Mouse (Mus musculus) embryo, embryonic 10 days (tissue): ENCODE data around the gene Axin2.

Experiments used
- DNase-seq: peaks from one replicate; pipeline ENCODE4 v3.0.0-alpha.2; 2015; ENCODE audit warnings: low spot score

Axin2 gene

GRCm38 (mm10) chr11:108929700-108930099, 9.6 kb downstream of the Axin2 start:
- no peak for DNase-seq

DNA sequence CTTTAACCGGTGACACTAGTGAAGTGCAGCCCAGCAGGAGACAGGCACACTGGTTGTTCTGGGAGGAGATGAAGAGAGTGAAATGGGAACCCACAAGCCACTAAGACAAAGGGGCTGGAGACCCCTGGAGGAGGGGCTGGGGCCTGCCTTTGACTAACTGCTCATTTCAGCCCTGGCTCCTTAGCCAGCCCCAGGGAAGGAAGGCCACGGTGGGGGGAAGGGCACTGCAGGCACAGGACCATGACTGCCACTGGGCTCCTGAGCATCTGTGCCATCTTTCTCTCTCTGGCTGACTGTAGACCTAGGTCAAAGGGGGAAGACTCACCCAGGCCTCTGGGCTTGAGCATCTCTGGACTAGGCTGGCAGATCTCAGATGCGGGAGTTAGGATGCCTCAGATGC, 10.5 kb downstream of the Axin2 start:
- DNase-seq = peak; percentile 70

DNA sequence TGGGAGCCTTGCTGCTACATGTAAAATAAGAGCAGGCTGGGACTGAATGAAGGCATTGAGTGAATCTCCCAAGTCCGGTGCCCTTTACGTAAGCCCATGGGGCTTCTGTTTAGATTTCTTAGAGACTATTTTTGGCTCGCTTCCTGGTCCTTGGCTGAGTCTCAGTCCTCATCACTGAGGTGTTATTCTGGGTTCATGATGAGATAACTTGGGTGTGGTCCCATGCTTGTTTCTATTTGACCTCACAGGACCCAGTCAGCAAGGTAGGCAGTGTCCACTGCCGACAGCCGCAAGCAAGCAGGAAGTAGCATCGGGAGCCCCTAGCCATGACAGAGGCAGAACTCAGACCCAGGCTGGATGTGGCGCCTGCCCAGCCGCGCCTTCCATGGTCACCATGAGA, 13.7 kb downstream of the Axin2 start:
- DNase-seq = no peak

DNA sequence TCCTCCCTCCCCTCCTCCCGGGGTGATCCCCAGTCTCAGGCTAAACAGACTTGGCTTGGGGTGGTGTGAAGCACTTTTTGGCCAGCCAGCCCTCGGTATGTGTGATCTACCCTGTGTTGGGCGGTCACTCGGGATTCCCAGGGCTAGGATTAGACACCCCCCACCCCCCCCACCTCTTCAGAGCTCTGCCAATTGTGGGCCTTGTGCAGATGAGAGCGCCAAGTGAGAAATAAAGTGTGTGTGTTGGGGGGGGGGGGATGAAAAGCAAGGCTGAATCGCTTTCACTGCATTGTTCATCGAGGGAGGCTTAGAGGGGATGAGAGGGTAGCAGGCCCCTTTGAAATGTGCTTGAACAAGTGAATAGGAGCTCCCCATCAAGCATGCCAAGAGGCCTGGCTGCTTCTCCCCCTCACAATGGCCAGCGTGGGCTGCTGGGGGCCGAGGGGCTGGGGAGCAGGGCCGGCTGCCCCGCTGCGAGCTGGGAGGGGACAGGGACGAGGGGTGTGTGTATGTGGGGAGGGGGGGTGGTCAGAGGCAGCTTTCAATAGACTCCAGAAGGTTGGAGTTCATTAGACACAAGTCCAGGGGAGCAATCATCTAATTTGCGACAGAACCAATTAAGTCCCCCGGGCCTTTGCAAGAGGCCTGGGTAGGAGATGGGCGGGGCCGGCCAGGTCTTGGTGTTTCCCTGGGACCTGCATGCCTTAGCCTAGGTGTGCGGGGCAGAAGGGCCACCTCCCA, 15.1 kb downstream of the Axin2 start:
- DNase-seq = peak; percentile 65

GRCm38 (mm10) chr11:108936016-108936792, 16.1 kb downstream of the Axin2 start:
- DNase-seq = no peak

- DNase-seq = no peak
Observed at GRCm38 (mm10) chr11:108940655-108941412, 20.7 kb downstream of the Axin2 start.

- DNase-seq = no peak
Observed at GRCm38 (mm10) chr11:108941836-108942235, 21.7 kb downstream of the Axin2 start.

- DNase-seq = no peak
Observed at GRCm38 (mm10) chr11:108943741-108944140, 23.6 kb downstream of the Axin2 start.

DNA sequence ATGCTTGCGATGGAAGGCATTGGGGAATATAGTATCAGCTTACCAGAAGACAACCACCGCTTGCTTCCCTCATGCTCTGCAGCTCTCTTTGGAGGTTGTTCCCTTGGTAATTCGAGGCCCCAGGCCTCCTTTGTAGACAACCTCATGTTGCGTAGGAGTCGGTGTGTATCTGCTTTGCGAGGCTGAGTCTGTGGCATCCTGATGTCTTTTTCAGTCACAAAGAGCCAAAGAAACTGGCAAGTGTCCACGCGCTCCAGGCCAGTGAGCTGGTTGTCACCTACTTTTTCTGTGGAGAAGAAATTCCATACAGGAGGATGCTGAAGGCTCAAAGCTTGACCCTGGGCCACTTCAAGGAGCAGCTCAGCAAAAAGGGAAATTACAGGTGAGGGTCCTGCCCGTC, 25.5 kb downstream of the Axin2 start:
- DNase-seq = no peak

DNA sequence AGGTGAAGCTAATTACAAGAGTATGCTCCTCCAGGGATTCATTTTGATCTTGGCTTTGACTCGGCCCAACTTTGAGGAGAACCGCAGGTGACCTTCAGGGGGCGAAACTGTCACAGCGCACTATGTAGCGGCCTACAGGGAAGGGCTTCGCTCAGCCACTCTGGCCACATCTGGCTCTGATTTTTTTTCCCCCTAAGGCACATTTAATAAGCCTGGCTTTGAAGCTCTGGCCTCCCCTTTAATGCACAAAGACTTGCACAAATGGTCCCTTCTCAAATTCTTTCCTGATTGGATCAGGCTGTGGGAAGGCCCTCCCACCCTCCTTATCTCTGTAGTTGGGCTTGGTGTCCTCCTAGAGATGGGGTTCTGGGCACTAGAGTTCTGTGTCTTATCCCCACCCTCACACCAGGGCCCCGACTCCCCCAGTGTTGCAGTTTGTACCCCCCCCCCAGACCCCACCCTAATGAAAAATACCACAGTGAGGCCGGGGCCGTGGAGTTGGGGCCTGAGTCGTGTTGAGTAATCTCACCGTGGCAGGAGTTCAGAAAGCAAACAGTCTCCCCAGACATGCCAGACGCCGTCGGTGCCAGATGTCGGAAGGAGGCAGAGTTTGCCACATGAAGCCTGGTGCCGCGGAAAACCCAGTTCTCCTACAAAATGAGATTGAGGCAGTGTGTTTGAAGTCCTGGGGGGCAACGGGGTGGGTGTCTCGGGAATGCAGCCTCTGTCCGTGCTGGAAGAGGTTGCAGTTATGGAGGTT, 27.5 kb downstream of the Axin2 start:
- peak; percentile 68 for DNase-seq

GRCm38 (mm10) chr11:108948501-108948900, 28.4 kb downstream of the Axin2 start:
- DNase-seq = no peak

- DNase-seq = no peak
Observed at GRCm38 (mm10) chr11:108948931-108949330, 28.8 kb downstream of the Axin2 start.

DNA sequence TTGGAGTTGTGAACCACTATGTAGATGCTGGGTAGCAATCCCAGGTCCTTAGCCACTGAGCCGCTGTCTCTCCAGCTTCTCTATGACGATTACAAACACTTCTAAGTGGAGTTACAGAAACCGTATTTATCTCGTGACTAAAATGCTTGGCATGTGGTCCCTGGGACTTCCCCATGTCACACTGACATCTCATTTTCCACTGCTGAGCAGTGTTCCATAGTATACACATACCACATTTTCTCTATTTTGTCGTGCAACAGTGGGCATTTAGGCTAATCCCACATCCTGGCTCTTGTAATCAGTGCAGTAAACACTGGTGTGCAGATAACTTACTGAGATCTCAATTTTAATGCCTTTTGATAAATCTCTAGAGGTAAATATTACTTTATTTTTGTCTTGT, 32.2 kb downstream of the Axin2 start:
- DNase-seq = no peak

- DNase-seq = no peak
Observed at GRCm38 (mm10) chr11:108955943-108956342, 35.8 kb downstream of the Axin2 start.

- no peak for DNase-seq
Observed at GRCm38 (mm10) chr11:108958349-108958748, 38.2 kb downstream of the Axin2 start.

DNA sequence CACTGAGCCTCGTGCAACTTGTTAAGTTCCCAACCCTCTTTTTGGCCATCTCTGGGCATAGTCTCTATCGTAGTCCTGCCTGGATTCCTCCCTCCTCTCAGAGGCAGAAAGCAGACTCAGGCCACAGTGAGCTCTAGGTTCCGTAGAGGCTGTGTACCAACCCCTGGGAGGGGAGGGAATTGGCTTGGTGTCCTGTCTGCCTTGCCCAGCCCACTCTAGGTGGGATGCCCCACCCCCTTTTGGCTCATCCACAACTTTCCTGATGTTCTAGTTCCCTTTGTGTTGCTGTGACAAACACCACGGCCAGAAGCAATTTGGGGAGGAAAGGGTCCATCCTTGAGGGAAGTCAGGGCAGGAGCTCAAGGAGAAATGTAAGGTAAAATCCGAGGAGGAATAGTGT, 39.0 kb downstream of the Axin2 start:
- no peak for DNase-seq

DNA sequence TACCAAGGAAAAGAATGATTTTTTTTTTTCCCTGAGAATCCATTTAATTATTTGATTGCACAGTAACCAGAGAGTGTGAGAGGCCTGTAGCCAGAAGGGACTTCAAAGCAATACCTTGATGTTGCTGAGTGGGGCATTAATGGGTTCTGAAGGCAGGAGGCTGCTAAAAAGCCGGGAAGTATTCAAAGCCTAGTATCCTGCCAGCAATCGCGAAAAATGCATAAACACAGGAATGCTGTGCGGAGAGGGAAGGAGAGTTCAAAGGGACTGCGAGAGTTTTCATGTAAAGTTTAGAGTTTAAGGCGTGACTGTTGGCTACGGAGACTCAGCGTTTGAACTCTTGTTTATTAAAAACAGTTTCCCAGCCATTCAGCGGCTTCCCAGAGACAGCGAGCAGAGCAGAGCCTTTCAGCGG, 41.5 kb downstream of the Axin2 start:
- peak; percentile 58 for DNase-seq

GRCm38 (mm10) chr11:108963476-108964232, 43.5 kb downstream of the Axin2 start:
- no peak for DNase-seq

DNA sequence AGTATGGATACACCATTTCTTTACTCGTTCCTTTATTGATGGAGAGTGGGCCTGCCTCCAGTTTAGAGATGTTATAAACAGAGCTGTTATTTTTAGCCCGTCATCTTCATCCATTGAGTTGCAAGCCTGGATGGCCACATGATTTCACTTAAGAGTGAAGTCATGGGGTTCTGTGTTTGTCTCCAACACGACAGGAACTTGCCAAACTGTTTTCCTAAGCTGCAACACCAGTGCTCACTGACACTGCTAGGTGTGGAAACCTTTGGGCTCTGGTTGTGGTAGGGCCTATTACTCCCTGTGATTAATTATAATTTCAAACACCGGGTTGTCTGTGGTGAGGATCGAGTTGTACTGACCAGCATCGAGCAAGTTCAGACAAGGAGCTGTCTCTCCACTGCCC, 45.6 kb downstream of the Axin2 start:
- no peak for DNase-seq

- DNase-seq = no peak
Observed at GRCm38 (mm10) chr11:108973459-108973858, 53.3 kb downstream of the Axin2 start.

DNA sequence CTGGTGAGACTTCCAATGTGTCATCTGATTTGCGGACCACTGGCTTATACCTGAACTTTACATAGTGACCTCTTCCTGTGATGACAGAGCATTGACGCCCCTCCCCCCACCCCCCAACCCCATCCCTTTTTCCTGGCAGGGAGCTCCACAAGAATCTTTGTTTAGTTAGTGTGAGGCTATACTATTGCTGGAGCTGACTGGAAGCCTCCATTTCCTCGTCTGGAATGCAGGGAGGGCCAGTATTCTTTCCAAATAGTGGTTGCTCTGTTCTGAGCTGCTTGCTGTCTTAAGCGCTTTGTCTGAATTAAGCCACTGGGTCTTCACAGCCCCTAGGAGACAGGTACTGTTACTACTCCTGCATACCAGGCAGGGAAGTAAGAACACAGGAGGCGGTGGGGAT, 53.7 kb downstream of the Axin2 start:
- DNase-seq = no peak
